Mouse (Mus musculus): Measurements from ENCODE around the gene 6030408B16Rik.

DNA sequence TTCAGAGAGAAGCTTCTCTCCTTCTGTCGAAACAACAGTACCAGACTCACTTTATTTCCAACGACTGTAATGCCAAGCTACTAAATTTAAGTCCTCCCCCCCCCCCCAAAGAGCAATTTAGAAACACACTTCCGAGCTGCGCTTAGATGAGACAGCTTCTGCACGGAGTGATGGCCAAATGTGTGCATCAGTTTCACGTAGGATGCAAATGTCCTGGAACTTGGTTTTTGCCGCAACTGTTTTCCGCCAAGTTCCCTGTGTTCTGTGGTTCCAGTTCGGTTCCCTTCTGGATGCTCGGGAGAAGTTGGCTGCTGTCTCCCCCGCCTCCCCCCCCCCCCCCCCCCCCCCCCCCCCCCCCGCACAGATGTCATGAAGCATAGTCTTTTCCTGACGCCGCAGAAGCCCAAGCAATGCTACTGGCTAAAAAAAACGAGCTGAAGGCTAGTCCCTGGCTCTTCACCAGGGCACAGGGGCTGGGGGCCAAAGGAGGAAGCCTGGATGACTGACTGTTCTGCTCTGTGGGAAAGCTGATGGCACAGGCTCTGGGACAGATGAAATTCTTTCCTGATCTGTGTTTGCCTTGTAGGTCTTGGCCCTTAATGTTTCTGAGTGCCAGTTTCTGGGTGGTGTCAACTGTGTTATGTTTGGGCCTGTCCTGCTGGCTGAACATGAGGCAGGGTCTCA lies 18.2 kb downstream of the 6030408B16Rik start:
- TF ChIP-seq CTCF (conservative IDR thresholded peaks at IDR 0.05; ENCODE audit: low read length) (no peak), NANOG (IDR thresholded peaks at IDR 0.05; ENCODE audit: borderline replicate concordance, low read length) (no peak), POU5F1 (IDR thresholded peaks at IDR 0.05; ENCODE audit: borderline replicate concordance, low read length) (no peak)

Measured in E14TG2a.4 (cell line).